Mouse (Mus musculus): ENCODE data around the gene Rnf44. TPM values are rescaled to one million over a fixed set of nuclear protein-coding genes. Genes with fewer than 3 reads are reported as not detected.

Gene Rnf44
- total RNA-seq, 1 experiment from 2014 or later: 112 TPM

DNA sequence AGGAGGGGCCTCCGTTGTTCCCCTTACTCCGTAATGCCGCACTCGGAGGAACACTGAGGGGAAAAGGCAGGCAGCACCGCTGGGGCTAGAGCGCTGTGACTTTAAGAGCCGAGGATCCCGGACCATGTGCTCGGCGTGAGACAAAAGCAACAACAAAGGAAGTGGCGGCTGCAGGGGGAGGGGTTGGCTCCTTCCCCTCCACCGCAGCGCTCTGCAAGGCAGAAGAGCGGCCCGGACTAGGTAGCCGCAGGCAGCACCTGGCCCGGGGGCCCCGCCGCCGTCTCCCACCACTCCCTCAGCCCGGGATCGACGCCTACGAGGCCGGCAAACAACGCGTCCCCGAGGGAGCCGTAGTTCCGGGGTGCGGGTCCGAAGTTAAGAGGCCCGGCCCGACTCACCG lies 6.6 kb downstream of the Rnf44 start:
- DNase-seq: peak; percentile 89

DNA sequence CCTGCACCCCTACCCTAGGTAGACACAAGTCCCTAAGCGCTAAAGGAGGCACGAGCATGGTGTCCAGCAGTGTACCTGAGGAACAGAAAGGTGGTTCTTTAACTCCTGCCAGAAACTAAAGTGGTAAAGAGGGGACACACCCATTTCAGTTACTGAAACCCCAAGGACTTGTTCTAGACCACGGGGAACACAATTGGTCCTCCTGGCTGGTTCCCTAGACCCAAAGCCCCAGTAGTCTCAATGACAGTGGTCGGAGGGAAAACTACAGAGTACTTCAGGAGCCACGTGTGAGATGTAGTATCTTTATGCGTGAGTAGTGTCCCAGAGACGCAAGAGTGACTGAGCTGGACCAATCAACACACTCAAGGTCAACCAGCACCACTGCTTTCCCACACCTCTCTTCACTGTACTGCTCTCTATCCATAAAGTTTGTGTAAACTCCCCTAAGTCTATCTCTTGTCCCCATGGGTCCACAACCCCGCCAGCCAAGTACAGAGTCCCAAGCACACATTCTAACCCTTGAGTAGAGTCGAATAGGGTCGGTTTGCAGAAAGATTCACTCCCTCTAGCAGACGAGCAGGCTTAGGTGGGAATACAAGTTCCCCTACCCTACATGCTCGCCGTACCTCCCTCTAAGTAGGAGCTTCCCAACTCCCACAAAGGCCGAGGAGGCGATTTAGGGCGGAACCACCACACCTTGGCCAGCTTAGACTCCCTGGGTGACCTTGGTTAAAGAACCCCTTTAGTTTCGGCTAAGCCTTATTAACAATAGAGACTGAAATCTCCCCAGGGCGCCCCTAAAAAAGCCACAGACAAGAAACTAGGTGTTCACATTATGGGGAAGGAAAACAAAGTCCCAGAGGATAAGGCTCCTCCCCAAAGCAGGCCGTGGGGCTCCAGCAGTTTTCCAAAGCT lies 7.3 kb downstream of the Rnf44 start:
- DNase-seq: no peak

DNA sequence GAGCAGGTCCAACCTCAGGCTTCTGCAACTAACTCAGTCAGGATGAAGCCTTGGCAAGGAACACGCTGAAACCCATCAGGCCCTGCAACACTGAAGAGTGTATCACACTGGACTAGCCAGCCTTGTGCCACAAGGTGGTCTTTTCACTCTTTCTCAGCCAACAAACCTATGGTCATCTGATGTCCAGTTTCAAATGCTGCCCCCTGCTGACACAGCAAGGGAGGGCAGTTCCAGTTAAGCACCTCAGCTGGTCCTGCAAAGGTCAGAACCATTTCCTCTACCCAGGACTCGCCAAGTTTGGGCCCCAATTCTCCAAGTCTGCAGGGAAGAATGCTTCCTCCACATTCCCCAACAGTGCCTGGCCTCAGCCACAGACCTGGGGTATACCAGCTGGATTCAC lies 8.5 kb downstream of the Rnf44 start:
- DNase-seq: peak; percentile 79

DNA sequence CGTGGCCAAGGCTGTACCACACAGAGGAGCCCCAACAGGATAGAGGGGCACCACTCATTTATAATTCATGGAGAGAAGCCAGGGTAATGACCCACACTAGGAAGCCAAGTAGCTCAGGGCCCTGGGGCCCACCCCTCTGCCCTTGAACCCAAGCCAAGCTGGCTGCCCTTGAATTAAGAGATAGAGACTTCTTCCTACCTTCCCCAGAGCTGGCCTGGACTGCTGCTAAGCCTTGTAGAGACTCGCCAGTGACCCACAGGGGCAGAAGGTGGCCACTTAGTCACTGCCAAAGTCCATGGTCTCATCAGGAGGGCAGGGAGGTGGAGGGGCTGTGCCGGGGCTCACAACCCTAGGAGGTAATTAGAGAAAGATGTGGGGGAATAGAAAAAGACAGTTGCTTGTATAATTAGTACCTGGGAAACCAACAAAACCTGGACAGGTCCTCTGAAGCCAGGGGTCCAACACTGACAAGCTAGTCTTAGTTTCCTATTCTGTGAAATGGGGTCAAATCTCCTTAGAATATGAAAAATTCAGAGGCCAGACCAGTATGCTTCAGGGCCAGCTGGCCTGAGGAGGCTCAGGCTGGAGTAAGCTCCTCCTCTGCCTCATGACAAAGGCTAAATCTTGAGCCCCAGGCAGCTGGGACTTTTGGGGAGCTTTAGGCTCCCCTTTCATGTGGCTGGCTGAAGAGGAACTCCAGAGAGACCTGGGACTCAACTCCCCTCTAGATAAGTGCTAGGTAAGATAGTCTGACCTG lies 9.4 kb downstream of the Rnf44 start:
- DNase-seq: peak; percentile 91

DNA sequence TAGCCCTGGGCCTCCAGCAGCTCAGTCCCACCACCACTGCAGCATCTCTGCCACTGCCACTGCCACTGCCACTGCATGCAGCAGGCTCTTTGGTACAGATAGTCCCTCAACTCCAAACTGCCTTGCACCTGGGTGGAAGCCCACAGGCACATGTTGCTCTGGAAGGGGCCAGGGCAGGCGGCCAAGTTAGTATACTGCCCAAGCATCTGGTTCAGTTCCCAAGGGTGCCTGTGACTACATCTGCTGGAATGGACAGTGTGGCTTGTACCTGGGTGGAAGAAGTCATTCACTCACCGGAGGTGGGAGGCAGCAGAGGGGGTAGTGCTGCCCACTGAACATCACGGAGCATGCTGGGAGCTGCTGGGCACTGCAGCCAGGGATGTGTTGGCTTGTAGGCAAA lies 10.4 kb downstream of the Rnf44 start:
- DNase-seq: no peak

DNA sequence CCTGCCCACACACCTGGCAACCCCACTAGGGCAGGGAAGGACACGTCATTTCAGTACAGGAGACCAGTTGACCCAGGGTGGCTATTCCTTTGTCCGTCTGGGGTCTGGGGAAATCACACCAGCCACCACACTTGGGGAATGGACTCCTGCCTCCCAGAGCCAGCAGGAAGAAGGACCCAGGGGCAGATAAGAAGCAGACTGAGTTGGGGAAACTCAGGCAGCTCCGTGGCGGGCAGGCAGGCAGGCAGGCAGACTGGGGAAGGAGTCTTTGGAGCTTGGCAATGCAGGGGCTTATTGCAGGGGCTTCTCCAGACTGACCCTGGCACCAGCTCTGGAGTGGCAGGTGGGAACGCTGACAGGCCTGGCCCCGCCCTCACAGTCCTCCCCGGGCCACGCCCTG lies 12.4 kb downstream of the Rnf44 start:
- DNase-seq: no peak

DNA sequence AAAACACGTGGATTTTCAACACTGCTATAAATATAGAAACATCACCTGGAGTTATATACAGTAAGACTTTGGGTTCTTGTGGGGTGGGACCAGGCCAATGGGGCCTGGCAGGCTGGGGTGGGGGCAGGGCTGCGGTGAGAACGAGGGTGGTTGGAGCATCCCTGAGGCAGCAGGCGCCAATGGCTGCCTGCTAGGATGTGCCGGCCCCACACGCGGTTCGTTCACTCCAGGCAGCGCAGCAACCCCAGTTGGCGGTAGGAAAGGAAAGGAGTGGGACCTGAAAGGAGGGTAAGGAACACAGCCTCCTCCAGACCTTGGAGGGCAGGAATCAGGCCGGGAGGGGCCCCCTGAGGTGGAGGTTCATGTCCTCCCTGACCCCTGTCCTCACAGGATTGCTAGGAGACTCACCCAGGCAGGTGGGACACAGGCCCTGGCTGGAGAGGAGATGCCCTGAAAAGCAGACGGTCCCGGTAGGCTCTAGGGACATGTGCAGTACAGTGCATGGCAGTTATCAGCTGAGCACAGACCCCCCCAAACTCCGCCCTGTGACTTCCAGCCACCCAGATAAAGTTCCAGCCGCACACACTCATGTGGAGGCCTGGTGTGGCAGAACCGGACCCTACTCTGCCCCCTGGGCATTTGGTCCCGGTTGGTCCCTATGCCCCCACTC lies 13.4 kb downstream of the Rnf44 start:
- no peak for DNase-seq

DNA sequence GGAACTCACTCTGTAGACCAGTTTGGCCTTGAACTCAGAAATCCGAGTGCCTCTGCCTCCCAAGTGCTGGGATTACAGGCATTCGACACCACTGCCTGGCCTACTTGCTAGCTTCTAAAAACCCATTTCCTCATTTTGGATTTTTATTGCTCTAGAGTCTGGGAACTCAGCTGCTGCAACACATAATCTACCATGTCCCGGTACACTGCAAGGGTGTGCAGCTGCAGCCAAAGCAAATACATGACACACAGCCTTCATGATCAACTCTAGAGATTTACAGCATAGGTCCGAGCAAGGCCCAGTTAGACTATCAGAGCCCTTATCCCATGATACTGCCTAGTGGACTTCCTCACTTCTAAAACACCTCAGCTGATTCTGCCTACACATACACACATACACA lies 15.4 kb downstream of the Rnf44 start:
- DNase-seq: no peak

DNA sequence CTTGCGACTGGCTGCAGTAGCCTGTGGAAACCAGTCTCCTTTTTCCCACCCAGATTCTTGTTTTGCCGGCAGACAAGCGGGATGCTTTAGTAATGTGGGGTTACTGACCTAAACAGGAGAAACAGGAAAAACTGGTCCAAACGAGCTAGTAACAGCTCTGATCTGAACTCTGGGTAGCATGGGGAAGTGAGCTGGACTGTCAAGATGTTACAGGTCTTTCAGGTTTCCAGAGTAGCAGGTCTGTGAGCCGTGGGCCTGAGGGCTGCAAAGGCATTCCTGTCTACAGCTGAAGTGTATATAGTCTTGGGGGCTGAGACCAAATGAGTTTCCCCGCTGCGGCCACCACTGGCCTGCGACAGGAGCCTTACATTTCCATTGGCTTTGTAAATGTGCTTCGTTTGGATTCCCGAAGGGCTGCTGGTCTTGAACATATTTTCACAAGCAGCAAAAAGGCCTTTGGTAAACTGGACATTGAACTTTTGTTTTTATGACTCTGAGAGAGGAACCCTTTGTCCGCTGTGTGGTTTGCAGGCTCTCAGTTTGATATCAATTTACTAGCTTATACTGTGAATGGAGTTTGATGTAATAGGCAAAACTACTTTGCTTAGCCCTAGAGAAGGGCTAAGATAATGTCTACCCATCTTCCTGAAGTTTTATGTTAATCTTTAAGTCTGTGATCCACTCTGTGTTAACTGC lies 17.7 kb downstream of the Rnf44 start:
- DNase-seq: no peak

DNA sequence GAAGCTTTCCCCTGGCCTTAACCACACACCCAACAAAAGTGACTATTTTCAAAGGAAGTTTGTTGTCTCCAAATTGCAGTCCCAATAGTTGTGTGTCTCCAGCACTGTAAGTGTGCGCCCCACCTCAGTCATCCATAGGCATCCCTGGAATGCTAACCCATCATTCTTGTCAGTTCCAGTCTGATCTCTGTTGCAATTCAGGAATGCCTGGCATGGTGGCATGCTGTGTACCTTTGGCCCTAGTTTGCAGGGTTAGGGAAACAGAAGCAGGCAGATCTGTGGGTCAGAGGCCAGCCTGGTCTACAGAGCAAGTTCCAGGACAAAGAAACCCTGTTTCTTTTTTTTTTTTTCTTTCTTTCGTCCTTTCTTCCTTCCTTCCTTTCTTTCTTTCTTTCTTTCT lies 23.2 kb downstream of the Rnf44 start:
- no peak for DNase-seq

DNA sequence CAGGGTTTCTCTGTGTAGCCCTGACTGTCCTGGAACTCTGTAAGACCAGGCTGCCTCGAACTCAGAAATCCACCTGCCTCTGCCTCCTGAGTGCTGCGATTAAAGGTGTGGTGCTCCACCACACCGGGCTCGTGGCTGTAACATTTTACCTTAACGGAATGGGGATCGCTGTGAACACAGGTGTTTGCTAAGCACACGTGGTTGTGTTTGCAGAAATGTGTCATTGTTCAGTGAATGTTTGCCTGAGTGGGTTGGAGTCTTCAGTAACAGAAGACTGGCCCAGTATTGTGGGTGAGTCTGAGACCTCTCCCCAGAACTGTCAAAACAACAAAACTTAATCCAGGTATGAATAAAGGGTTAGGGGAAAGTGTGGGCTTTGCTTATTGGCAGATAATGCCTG lies 28.6 kb downstream of the Rnf44 start:
- no peak for DNase-seq

DNA sequence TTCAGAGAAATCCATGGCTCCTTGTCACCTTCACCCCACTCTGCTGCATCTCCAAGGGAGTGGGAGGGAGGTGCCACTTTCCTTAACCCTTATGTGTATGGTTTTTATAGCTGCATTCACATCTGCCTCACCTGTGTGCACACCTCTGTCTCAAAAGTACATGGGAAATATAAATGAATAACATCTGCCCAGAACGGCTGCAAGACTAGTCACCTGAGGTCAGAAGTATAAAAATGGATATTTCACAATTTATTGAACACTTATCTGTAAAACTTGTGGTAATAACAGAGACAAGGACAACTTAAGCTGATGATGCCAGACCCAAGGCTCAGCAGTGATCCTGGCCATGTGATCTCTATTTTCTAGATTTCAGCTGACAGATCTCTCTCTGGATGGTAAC lies 29.2 kb downstream of the Rnf44 start:
- DNase-seq: no peak

DNA sequence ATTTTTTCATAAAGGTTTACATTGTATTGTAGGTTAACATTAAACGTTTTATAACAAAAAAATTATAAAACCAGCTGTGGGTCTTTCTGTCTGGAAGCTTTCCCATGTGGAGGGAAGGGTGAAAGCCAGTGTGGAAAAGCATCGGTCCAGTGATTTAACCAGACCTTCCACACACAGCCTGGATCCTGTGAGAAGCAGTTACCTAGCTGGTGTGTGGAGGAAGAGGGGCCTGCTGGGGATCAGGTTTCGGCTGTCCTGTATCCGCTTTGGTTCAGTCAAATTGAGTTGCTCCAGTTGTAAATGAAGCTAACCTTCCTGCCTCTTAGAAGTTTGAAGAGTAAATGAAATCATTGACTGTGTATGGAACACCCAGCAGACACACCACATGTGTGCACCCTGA lies 29.7 kb downstream of the Rnf44 start:
- DNase-seq: no peak

DNA sequence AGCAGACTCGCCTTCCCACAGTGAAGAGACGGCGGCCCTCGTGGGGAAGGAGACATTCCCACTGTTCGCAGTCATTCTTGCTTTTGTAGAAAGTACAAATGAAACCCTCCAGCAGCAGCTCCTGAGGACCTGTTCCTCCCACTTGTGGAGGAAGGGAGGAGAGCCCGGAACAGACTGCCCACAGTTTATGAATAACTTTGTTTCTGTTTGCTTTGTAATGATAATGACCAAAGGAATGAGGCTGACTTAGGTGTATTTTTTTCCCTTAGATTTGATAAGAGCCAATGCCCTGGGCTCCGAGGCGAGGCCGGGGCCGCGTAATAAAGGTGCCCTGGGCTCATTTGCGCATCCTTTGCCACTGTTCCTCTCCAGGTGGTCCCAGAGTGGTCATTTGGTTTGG lies 32.3 kb downstream of the Rnf44 start:
- DNase-seq: no peak

DNA sequence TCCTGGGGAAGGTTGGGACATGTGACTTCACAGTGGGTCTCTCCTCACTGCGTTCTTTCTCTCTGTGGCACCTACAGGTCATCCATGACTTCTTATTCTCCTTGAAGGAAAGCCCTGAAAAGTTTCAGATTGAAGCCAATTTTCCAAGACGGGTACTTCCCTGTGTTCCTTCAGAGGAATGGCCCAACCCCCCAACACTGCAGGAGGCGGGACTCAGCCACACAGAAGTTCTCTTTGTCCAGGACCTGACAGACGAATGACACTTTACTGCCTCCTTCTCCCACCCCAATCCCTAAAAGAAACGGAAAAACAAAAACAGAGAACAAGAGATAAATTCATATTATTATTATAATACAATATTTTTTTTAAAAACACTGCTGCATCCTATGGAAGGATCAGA lies 32.8 kb downstream of the Rnf44 start:
- no peak for DNase-seq

DNA sequence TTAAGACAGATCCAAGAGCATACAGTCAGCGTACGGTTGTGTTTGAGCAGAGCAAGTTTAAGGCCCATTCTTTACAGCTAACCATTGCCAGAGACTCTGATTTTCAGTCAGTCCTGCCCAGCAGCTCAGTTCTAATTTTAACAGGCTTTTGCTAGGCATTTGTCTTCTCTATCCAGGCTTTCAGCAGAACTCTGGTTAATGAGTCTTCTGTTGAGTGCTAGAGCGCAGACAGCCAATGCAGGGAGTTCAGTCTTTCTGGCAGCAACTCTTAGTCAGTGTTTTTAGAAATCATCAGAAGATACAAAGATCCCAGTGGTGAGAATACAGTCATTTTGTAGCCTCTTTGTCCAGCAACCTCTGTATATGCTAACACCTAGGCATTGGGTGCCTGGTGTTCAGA lies 43.2 kb downstream of the Rnf44 start:
- no peak for DNase-seq

DNA sequence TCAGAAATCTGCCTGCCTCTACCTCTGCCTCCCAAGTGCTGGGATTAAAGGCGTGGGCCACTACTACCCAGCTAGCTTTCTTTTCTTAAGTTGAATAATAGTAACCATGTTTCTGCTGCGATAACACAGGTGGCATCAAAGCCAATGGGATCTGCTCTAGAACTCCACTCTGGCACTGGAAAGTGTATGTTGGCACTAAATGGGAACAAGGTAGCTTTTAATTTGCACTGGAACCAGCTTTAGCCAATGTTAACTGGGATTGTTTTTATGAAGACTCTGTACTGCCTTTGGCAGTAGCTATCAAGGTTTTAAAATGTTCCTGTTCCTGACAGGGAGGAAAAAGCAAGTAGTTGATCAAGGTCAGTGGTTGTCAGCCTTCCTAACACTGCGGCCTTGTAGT lies 58.7 kb downstream of the Rnf44 start:
- DNase-seq: no peak

DNA sequence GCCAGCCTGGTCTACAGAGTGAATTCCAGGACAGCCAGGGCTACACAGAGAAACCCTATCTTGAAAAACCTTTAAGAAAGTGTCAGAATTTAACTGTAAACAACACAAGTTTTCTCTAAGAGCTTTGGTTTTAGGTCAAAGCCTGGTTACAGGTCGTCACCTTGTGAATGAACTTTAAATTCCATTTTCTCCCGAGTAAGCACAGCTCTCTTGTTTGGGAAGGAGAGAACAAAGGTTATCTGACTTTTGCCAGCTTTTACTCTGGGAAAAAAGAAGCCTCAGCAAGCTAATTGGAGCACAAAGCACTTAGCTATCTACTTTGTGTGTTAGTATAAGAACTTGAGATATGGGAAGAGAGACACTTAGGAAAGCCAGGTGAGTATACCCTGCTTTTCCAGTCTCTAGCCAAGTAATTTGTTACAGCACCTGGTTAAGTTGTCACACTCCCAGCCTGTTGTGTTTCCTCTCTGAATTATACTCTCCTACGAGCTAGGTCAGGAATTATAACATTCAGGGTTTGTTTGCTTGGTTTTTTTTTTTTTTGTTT lies 60.9 kb downstream of the Rnf44 start:
- DNase-seq: no peak

Data from adrenal gland, postnatal 14 days (tissue).